Mouse (Mus musculus): ENCODE data around the gene Safb.

The Safb gene

GRCm38 (mm10) chr17:56584257-56585130 lies at the start of gene Safb, which contains the start of gene Safb2:
Safb (plus strand) TSS chr17:56584825.
Safb2 (minus strand) TSS chr17:56584585.
- peak; percentile 100 for DNase-seq (ENCODE audit: low read depth, low spot score)

GRCm38 (mm10) chr17:56536192-56536591 lies 48.4 kb upstream of the Safb start:
- no peak for DNase-seq (ENCODE audit: low read depth, low spot score)

- DNase-seq (ENCODE audit: low read depth, low spot score), result no peak
Measured at GRCm38 (mm10) chr17:56536874-56537273, 47.8 kb upstream of the Safb start.

- DNase-seq (ENCODE audit: low read depth, low spot score), result peak; percentile 39
Measured at GRCm38 (mm10) chr17:56537912-56538311, 46.7 kb upstream of the Safb start.

GRCm38 (mm10) chr17:56540562-56540975 lies 44.1 kb upstream of the Safb start:
- no peak for DNase-seq (ENCODE audit: low read depth, low spot score)

- DNase-seq (ENCODE audit: low read depth, low spot score), result no peak
Measured at GRCm38 (mm10) chr17:56542736-56543135, 41.9 kb upstream of the Safb start.

GRCm38 (mm10) chr17:56543684-56544224 lies 40.9 kb upstream of the Safb start:
- no peak for DNase-seq (ENCODE audit: low read depth, low spot score)

GRCm38 (mm10) chr17:56544699-56545387 lies 39.8 kb upstream of the Safb start:
- DNase-seq (ENCODE audit: low read depth, low spot score), result no peak

GRCm38 (mm10) chr17:56545945-56546344 lies 38.7 kb upstream of the Safb start:
- DNase-seq (ENCODE audit: low read depth, low spot score), result no peak

GRCm38 (mm10) chr17:56546576-56546975 lies 38.0 kb upstream of the Safb start:
- DNase-seq (ENCODE audit: low read depth, low spot score), result no peak

- no peak for DNase-seq (ENCODE audit: low read depth, low spot score)
Measured at GRCm38 (mm10) chr17:56547116-56547845, 37.3 kb upstream of the Safb start.

GRCm38 (mm10) chr17:56547846-56548604 lies 36.6 kb upstream of the Safb start:
- no peak for DNase-seq (ENCODE audit: low read depth, low spot score)

- DNase-seq (ENCODE audit: low read depth, low spot score), result no peak
Measured at GRCm38 (mm10) chr17:56548605-56549105, 36.0 kb upstream of the Safb start.

- no peak for DNase-seq (ENCODE audit: low read depth, low spot score)
Measured at GRCm38 (mm10) chr17:56550784-56551475, 33.7 kb upstream of the Safb start.

- no peak for DNase-seq (ENCODE audit: low read depth, low spot score)
Measured at GRCm38 (mm10) chr17:56551841-56552581, 32.6 kb upstream of the Safb start.

- DNase-seq (ENCODE audit: low read depth, low spot score), result peak; percentile 87
Measured at GRCm38 (mm10) chr17:56552781-56553363, 31.8 kb upstream of the Safb start.

- DNase-seq (ENCODE audit: low read depth, low spot score), result no peak
Measured at GRCm38 (mm10) chr17:56554122-56554551, 30.5 kb upstream of the Safb start, which contains the start of gene Gm20219. Gm20219 (minus strand) TSS chr17:56554387.

GRCm38 (mm10) chr17:56558448-56558847 lies 26.2 kb upstream of the Safb start:
- DNase-seq (ENCODE audit: low read depth, low spot score), result peak; percentile 77

- DNase-seq (ENCODE audit: low read depth, low spot score), result no peak
Measured at GRCm38 (mm10) chr17:56559386-56559785, 25.2 kb upstream of the Safb start.

Data from mesoderm, embryonic 11.5 days (tissue).